Mouse (Mus musculus): Measurements from ENCODE around the gene Ppp1ca. TPM values are rescaled to one million over a fixed set of nuclear protein-coding genes. Genes with fewer than 3 reads are reported as not detected.

Gene Ppp1ca
- total RNA-seq (2017) = 535 and 541 TPM in 2 replicates

DNA sequence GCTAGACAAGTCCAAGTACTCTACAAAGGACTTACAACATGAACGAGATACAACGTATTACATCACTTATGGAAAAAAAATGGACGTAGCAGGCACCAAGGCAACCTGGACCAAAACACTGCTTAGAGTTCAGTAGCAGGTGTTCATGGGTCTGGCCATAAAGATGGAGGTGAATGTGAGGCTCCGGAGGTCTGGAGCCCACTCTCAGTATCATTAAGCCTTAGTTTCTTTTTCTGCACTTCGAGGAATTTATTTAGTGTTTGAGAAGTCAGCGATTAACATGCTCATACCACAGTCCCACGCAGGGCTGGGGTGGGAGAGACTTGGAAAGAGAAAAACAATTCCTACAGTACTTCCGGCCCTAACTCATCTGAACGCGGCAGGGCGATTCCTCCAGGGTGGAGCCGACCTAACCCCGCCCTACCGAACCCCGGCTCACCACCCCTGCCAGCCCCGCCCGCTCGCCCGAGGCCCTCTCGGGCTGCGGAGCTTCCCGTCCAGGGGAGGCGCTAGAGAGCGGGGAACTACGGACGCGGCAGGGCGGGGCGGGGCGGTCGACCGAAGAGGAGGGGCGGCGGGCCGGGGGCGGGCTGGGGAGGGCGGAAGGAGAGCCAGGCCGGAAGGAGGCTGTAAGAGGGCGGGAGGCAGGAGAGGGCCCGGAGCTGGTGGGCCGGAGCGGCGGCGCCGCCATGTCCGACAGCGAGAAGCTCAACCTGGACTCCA lies at the start of gene Ppp1ca:
Gene Ppp1ca, plus strand, starts transcription at position 538 of the 723 bp plus-strand sequence.
- peak; percentile 76 for ATAC-seq (ENCODE audit: extremely low read depth, insufficient number of reproducible peaks, low FRiP score, poor library complexity, severe bottlenecking)

DNA sequence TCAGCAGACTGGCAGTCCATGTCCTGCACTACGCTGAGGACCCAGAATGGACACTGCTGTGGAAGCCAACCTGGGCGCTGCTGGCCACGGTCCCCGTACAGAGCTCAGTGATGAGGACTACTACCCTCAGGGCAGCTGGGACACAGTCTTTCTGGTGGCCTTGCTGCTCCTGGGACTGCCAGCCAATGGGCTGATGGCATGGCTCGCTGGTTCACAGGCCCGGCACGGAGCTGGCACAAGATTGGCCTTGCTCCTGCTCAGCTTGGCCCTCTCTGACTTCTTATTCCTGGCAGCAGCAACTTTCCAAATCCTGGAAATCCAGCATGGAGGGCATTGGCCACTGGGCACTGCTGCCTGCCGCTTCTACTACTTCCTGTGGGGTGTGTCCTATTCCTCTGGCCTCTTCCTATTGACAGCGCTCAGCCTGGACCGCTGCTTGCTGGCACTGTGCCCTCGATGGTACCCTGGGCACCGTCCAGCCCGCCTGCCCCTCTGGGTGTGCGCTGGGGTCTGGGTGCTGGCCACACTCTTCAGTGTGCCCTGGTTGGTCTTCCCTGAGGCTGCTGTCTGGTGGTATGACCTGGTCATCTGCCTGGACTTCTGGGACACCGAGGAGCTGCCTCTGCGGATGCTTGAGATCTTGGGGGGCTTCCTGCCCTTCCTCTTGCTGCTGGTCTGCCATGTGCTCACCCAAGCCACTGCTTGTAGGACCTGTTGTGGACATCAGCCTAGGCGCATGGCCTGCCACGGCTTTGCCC lies 49.3 kb upstream of the Ppp1ca start:
- no peak for ATAC-seq (ENCODE audit: extremely low read depth, insufficient number of reproducible peaks, low FRiP score, poor library complexity, severe bottlenecking)

DNA sequence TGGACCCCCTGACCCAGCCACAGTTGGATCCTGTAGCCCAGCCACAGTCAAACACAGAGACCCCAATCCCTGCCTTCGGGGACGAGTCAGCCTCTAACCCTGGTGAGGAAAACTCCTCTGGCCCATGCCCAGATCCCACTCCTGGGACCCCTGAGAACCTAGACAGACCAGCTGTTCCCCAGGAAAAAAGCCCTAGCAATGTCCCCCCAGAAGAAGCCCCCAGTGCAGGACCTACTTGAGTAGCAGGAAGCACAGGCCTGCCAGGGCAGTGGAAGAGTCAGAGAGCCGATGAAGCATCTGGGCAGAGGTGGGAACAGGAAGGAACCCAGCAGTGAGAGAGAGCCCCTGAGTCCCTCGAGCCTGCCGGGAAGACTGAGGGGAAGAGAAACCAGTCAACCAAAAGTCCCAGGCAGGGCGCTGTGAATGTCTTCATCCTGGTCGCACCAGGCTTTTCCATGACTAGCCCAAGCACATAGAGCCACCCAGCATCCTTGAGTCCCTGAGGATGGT lies 48.1 kb upstream of the Ppp1ca start, which contains the start of gene Cabp4:
Gene Cabp4, minus strand, starts transcription at position 275 of the 510 bp plus-strand sequence.
- ATAC-seq (ENCODE audit: extremely low read depth, insufficient number of reproducible peaks, low FRiP score, poor library complexity, severe bottlenecking) = no peak

DNA sequence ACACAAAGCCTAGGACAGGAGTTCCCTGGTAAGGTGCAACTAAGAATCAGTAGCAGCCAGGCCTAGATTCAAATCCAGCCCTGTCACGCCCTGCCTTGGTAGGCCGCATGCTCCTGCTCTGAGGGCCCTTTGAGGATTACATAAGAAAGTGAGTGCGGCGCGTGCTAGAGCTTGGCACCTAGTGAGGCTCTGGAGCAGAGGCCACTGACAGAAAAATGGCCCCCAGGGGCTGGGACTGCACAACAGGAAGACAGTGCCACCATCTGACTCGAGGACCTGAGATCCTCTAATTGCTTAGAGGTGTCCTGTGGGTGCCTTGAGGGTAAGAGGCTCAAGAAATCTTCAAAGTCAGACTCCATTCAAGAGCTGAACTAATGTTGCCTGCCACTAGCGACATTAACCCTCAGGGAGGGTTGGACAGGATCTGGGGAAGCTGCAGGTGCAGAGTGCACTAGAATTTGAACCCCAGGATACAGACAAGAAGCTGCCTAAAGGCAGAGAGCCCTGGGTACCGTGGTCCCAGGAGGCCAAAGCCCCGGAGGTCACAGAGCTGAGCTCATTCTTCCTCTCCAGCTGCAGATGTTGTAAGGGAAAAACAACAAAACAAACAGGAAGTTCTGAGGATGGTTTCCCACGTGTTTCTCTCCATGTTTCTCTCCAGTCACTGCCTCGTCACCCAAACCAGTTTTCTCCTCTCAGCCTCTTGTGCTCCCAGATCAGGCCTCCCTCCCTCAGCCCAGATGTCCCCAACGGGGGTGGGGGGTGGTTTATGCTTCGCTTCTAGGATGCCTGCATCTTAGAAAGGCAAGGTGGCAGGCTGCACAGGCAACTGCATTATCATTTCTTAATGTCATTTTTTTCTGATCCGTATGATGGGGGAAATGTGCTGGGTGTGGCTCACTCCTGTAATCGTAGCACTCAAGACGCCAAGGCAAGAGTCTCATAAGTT lies 47.0 kb upstream of the Ppp1ca start:
- no peak for ATAC-seq (ENCODE audit: extremely low read depth, insufficient number of reproducible peaks, low FRiP score, poor library complexity, severe bottlenecking)

DNA sequence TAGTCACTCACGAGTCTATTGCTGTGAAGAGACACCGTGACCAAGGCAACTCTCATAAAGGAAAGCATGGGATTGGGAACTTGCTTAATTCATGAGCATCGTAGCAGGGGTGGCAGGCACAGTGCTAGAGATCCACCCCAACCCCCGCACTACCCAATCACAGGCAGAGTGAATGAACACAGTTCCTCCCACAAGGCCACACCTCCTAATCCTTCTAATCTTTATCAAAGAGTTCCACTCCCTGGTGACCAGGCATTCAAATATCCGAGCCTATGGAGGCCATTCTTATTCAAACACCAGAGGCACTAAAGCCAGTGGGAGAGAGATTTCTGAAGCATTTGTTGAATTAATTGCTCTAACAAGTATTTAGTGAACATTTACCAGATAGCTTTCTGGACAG lies 45.9 kb upstream of the Ppp1ca start:
- no peak for ATAC-seq (ENCODE audit: extremely low read depth, insufficient number of reproducible peaks, low FRiP score, poor library complexity, severe bottlenecking)

DNA sequence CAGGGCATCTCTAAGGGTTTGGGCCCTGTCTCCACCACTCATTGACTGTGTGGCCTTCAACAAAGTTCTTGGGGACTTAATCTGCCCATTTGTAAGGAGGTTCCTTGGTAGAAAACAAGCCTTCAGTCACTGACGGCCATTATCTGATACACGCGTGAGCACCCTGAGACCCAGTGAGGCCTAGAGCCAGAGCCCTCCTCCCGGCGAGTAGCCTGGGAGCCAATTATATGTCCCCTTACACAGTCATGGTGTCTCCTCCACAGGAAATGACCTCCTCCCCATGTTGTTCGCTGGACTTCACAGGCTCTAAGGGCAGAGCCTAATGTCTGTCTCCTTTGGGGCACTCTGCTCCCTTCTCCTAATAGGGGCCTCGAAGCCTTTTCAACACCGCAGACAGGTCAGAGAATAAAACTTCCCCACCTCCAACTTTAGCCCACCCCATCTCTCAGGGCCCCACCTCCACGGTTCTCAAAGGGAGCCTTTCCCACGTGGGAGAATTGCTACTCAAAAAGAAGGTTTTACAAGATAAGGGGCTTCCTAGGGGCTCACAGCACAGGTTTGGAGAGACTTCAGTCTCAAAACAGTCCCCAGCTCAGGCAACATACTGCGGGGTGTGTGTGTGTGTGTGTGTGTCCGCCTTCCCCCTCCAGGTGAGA lies 45.4 kb upstream of the Ppp1ca start:
- no peak for ATAC-seq (ENCODE audit: extremely low read depth, insufficient number of reproducible peaks, low FRiP score, poor library complexity, severe bottlenecking)

DNA sequence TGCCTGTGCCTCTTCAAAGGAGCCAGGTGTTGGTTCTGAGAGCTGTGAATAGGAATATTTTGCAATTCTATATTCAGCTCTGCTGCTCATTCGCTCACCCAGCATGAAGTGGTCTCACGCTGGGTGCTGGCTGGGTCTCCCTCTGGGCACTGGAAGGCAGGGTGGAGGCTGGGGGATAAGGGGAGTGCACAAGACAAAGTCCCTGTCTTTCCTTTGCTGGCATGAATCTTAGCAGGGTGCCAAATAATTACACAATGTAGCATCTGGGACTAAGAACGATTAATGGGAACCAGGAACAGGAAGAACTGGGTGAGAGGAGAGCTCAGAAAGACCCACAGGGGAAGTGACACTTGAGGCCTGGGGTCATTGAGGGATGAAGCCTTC lies 44.9 kb upstream of the Ppp1ca start:
- ATAC-seq (ENCODE audit: extremely low read depth, insufficient number of reproducible peaks, low FRiP score, poor library complexity, severe bottlenecking) = no peak

DNA sequence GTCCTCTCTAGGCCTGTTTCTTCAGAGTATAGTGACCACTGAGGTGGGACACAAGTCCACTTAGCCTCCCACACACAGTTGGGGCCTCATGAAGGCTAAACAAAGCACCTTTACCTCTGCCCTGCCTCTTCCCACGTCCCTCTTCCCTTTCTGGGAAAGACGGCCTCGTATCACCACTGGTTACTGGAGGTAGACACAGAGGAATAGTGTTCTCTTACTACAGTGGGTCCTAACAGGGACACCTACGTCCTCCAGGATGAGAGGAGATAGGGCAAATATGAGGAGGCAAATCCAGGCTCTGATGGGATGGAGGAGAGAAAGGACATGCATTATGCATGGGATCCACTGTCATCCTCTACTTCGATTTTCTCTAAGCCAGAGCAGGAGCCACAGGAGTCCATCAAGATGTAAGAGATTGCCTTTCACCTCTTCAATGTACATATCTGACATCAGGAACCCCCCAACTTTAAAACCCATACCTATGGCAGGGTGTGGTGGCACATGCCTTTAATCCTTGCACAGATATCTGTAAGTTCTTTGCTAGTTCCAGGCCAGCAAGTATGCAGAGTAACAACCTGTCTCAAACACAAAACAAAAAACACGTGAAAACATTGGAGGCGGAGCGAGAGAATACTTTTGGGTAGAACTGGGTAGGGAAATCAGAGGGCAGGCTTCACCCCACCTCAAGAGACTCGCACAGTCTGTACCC lies 43.9 kb upstream of the Ppp1ca start:
- ATAC-seq (ENCODE audit: extremely low read depth, insufficient number of reproducible peaks, low FRiP score, poor library complexity, severe bottlenecking) = no peak

DNA sequence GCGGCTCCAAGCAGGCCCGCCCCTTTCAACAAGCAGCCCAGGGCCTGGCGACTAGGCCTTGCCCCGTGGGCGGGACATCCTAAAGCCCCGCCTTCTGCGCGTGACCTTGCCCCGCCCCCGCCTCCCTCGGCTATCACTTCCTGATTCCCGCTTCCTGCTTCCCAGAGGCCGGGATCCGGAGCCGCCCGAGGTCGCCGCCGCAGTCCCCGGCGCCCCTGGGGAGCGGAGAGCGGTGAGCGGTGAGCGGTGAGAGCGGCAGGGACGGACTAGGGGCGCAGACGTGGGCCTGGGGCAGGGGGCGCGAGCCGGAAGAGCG lies 43.4 kb upstream of the Ppp1ca start, which contains the start of gene Coro1b:
Gene Coro1b, plus strand, starts transcription at position 129 of the 316 bp plus-strand sequence.
- ATAC-seq (ENCODE audit: extremely low read depth, insufficient number of reproducible peaks, low FRiP score, poor library complexity, severe bottlenecking) = peak; percentile 84

DNA sequence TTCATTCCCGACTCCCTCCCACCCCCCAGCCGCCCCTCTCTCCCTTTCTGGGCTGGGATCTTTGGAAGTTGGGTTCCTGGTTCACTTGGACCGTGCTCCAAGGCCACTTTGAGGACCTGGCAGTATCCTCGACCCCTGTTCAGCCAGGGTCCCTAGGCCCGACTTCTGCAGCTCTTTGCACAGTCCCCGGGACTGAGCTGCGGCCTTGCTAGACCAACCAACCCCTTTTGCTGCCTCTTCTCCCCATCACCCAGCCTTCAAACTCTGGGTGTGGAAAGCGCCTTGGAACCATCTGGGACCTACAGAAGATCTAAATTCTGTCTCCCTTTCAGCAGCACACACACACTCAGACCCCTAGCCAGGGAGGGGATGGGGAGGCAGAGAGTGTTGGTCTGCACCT lies 43.0 kb upstream of the Ppp1ca start:
- ATAC-seq (ENCODE audit: extremely low read depth, insufficient number of reproducible peaks, low FRiP score, poor library complexity, severe bottlenecking) = no peak

DNA sequence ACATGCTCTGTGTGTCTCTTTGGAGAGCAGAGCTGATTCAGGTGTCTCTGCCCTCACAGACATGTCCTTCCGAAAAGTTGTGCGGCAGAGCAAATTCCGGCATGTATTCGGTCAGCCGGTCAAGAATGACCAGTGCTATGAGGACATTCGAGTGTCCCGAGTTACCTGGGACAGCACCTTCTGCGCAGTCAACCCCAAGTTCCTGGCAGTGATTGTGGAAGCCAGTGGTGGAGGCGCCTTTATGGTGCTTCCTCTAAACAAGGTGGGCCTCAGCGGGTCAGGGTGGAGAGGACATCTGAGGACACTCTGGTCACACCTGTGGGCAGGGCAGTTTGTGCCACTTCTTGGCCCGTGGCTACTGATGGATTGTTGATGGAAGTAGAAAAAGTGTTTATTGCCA lies 42.6 kb upstream of the Ppp1ca start:
- no peak for ATAC-seq (ENCODE audit: extremely low read depth, insufficient number of reproducible peaks, low FRiP score, poor library complexity, severe bottlenecking)

DNA sequence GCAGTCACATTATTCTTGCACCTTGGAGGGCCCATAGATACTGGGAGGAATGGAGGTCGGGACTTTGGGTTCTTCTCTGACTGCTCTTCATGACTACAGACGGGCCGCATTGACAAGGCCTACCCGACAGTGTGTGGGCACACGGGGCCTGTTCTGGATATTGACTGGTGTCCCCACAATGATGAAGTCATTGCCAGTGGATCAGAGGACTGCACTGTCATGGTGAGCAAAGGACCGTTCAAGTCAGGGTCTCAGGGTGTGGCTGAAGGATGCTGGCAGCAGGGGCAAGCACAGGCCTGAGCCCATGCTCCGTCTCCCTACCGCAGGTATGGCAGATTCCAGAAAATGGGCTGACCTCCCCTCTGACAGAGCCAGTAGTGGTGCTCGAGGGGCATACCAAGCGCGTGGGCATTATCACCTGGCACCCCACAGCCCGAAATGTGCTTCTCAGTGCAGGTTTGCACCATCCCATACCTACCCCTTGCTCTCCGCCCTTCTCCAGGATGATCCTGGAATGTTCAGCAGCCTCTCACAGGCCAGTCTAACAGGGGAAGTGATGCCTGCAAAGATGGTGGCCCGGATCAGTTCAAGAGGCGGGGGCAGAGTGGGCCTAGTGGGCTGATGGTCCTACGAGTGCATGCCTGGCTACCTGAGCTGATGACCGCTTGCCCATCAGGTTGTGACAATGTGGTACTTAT lies 42.0 kb upstream of the Ppp1ca start:
- ATAC-seq (ENCODE audit: extremely low read depth, insufficient number of reproducible peaks, low FRiP score, poor library complexity, severe bottlenecking) = no peak

DNA sequence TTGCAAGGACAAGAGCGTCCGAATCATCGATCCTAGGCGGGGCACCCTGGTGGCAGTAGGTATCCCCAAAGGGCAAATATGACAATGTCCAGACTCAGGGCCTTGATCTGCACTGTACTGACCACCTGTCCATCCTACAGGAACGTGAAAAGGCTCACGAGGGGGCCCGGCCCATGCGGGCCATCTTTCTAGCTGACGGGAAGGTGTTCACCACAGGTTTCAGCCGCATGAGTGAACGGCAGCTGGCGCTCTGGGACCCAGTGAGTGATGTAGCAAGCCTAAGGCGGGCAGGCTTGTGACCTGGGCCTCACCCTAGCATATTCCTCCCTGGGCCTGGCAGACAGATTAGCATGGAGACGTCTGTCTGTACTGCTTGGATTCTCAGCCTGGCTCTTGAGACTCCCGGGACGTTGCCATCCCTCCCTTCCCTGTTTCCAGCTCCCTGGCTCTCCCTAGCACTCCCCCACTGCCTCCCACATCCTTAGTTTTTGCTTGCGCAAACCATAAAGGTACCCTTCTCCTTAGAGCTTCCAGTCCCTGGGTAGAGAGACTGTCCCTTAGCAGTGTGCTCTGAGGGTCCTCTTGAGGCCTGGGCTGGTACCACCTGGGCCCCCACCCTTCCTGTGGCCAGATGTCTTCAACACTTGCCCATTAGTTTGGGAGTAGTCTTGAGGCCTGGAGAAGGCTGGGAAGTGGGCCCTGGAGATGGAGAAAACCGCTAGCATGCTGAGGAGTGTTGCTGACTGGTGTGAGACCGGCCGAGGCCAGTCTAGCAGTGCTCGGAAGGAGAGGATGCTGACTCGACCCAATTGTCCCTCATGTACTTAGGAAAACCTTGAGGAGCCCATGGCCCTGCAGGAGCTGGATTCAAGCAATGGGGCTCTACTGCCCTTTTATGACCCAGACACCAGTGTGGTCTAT lies 41.0 kb upstream of the Ppp1ca start:
- no peak for ATAC-seq (ENCODE audit: extremely low read depth, insufficient number of reproducible peaks, low FRiP score, poor library complexity, severe bottlenecking)

DNA sequence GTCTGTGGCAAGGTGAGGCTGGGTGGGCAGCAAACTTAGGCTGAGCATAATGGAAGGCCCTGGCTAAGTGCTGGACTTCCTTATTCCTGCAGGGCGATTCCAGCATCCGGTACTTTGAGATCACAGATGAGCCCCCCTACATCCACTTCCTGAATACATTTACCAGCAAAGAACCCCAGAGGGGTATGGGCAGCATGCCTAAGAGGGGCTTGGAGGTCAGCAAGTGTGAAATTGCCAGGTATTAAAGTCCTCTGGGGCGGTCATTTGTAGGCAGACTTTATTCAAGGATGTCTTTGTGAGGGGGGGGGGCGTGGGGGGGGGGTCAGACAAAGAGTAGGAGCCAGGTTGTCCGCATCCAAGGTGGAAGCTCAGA lies 40.4 kb upstream of the Ppp1ca start:
- no peak for ATAC-seq (ENCODE audit: extremely low read depth, insufficient number of reproducible peaks, low FRiP score, poor library complexity, severe bottlenecking)

DNA sequence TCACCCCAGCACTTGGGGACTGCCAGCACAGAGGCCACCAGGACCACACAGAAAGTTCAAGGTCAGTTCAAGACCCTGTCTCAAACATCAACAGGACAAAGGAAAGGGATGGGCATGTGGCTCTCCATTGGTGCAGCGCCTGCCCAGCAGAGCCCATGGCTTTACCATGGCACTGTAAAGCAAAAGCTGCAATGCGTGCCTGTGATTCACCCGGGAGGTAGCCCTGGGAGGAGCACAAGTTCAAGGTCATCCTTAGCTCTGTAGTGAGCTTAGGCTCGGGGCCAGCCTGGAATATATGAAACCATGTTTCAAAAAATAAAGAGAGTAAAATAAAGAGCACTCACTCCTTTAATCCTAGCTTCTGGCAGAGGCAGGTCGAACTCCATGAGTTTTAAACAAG lies 40.0 kb upstream of the Ppp1ca start:
- ATAC-seq (ENCODE audit: extremely low read depth, insufficient number of reproducible peaks, low FRiP score, poor library complexity, severe bottlenecking) = no peak

DNA sequence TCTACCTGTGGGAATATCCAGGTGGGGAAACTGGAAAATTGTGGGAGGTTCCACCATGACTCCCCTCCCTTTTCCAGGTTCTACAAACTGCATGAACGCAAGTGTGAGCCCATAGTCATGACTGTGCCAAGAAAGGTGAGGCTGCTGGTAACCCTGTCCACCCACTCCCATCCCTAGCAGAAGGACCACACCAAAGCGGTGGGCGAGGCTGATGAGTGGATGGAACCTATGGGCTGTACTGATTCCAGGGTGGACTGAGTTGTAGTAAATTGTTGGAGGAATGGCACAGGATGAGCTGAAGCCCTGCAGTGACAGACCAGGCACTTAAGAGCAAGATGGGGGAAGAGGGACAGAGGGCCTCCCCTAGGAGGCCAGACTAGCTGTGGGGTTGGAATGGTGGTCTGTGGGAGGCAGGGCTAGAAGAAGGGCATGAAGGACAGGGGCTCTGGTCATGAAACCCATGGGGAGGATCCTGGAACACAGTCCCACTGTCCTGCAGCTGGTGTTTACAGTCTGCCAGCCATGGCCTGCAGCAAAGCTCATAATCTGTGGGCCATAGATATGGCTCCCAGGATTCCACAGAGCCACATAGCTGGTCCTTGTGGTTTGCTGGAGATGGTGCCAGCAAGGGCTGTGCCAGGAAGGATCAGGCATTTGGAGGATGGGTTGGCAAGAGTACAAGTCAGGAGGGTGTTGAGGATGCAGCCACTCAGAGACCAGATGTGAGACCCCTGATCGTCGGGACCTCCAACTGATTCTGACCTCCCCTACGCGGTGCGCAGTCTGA lies 39.2 kb upstream of the Ppp1ca start:
- no peak for ATAC-seq (ENCODE audit: extremely low read depth, insufficient number of reproducible peaks, low FRiP score, poor library complexity, severe bottlenecking)
